Mouse (Mus musculus) G1E (cell line): ENCODE measurements around the gene Cul5.

ENCODE experiments used
- CTCF ChIP-seq: IDR thresholded peaks from 2 replicates; pipeline ENCODE4 v1.5.1; 2012; ENCODE audit warnings: low read depth, low read length, inconsistent platforms, mixed read lengths
- TAL1 ChIP-seq: conservative IDR thresholded peaks from 2 replicates; pipeline ENCODE4 v1.6.1; 2012; ENCODE audit warnings: low read depth, low read length, inconsistent platforms, mixed read lengths

DNA sequence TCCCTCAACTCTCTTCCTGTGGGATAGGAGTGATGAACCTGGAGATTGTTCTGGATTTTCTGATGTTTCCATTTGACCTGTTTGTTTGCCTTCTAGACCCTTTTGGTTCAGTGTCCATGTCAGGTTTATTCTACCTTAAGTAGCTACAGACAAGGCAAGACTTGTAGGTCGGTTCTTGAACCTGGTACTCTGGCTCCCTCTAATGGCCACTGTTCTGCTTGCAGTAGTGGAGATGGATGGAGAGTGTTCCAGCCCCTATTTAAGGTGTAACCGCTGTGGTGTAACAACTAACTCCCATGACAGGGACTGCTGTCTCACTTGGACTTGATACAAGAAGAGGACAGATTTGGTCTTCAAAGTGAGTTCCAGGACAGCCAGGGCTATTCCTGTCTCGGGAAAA, 3.8 kb upstream of the Cul5 start:
- peak; percentile 65 for TF ChIP-seq CTCF
- TF ChIP-seq TAL1 = no peak
